Mouse (Mus musculus) megakaryocyte-erythroid progenitor cell, adult 5 weeks (primary cell): ENCODE data around the gene Avpr1a. TPM values are rescaled to one million over a fixed set of nuclear protein-coding genes. Genes with fewer than 3 reads are reported as not detected.

Source experiments
- polyA plus RNA-seq: library from polyadenylated mRNA; stranded (reverse); fragments of >175 nt; gene quantifications from 2 replicates; pipeline ENCODE4 v1.2.3, GENCODE M21; 2012

Gene Avpr1a
- polyA plus RNA-seq, result not detected in 2 replicates

DNA sequence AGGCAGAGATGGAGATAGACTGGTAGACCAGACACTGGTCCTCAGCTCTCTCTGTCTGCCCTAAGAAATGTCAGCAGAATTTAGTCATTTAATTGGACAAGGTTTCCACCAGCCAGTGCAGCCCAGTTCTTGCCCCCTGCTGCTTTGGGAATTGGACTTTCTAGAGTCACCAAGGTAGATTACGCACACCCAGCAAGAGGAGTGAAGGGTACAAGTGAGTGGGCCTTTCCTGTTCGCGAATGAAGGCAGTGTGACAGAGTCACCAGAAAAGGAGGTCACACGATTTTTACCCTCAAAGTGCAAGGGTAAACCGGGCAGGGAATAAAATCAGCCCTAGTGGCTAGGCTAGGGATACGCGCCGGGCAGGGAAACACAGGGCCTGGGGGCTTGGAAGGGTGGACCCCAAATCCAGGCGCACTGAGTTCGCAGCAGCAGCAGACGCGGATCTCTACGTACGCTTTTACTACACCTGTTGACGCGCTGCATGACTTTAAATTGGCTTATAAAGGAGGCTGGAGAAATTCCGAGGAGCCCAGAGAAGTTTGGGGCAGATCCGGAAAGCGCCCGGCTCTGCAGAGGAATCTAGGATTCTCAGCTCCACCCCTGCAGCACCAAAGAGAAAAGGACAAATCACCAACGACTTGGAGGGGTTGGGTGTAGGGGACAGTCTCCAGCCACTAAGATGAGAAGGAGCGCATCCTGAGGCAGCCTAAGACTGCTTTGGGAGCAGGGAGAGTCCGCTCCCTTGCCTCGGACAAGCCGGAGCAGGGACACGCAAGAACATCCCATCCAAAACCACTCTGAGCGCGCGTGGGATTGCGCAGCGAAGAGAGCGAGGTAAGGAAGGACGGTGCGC, at the start of gene Avpr1a:
Avpr1a (plus strand) TSS at position 639 of the 856 bp plus-strand sequence.

Other genes starting within 250 kb of the Avpr1a start
- gene Ppm1h, start 230.3 kb downstream of the Avpr1a start, polyA plus RNA-seq, result 17.4 and 30.1 TPM in 2 replicates